ENCODE assay signal across 8 mouse cellular contexts in genomic region chr6:134981231-134982062, GRCm38 (mm10). TPM values are rescaled to one million over a fixed set of nuclear protein-coding genes. Genes with fewer than 3 reads are reported as not detected.
A peak's percentile ranks its signal among the peaks of the same experiment; 100 is the strongest.
DNase-seq lines count a peak whose midpoint lies in the region; ATAC-seq and TF ChIP-seq lines count a peak whose summit lies in the region.

TSS of gene Apold1 (plus strand) at chr6:134981718.

- no peak for TF ChIP-seq EP300 in liver, embryonic 14.5 days (IDR thresholded peaks at IDR 0.05; ENCODE audit: low read depth)

- no peaks in the 10 kb centered on the region for H3K27me3 ChIP-seq in liver, embryonic 14.5 days (ENCODE audit: control insufficient read depth, insufficient read depth, low read length)
- no peaks in the 10 kb centered on the region for H3K27me3 ChIP-seq in neural tube, embryonic 12.5 days (replicated peaks)

- no peak within 1 kb of the TSS for H3K9ac ChIP-seq in liver, embryonic 14.5 days (replicated peaks)
- no peak within 1 kb of the TSS for H3K9ac ChIP-seq in neural tube, embryonic 12.5 days

- peak; percentile 32 for DNase-seq in spleen, adult 12 weeks (ENCODE audit: low spot score)
- DNase-seq in spleen, postnatal 14 days (ENCODE audit: low spot score in 2 of 2), result no peak
- DNase-seq in gastrocnemius, postnatal 14 days, result peak; percentile 23
- peak in 2 of 3 experiments; percentile 50 to 59 for DNase-seq in liver, embryonic 14.5 days (ENCODE audit: low read depth in 3 of 3, low spot score in 3 of 3)
- no peak for DNase-seq in right cerebral cortex, postnatal 4 days
- no peak for DNase-seq in left cerebral cortex, adult 18-20 months (ENCODE audit: low spot score in 2 of 2)

- intact Hi-C loops in gastrocnemius, postnatal 14 days (cut with DNase I; ENCODE audit: low total_unique reads), result no loop called here

- no peaks in the 10 kb centered on the region for H3K36me3 ChIP-seq in liver, embryonic 14.5 days (replicated peaks; ENCODE audit: control insufficient read depth, insufficient read depth, low read depth)
- no peaks in the 10 kb centered on the region for H3K36me3 ChIP-seq in neural tube, embryonic 12.5 days

- WGBS in liver, embryonic 14.5 days (ENCODE audit: insufficient replicate concordance), result 41% methylated on average over 22 of the region's 22 CpGs
- 37% methylated on average over 22 of the region's 22 CpGs for WGBS in neural tube, embryonic 12.5 days

- H3K9me3 ChIP-seq in liver, embryonic 14.5 days (ENCODE audit: control insufficient read depth, low read length), result no peaks in the 10 kb centered on the region
- no peaks in the 10 kb centered on the region for H3K9me3 ChIP-seq in neural tube, embryonic 12.5 days

- H3K4me1 ChIP-seq in liver, embryonic 14.5 days (replicated peaks; ENCODE audit: control insufficient read depth in 2 of 2, insufficient read depth in 2 of 2, low read length in 1 of 2), result peaks cover 36 to 40% of the 10 kb centered on the region in 2 experiments
- peaks cover 15% of the 10 kb centered on the region for H3K4me1 ChIP-seq in neural tube, embryonic 12.5 days

- peak within 1 kb of the TSS; percentile 38 for H3K4me2 ChIP-seq in liver, embryonic 14.5 days (ENCODE audit: low read depth)
- peak within 1 kb of the TSS; percentile 45 for H3K4me2 ChIP-seq in neural tube, embryonic 12.5 days (replicated peaks)

- no peak within 1 kb of the TSS for H3K4me3 ChIP-seq in liver, embryonic 14.5 days (ENCODE audit: insufficient read depth in 1 of 2, low read depth in 2 of 2, low read length in 2 of 2)
- H3K4me3 ChIP-seq in neural tube, embryonic 12.5 days, result no peak within 1 kb of the TSS

- no peak for TF ChIP-seq CTCF in liver, embryonic 14.5 days (IDR thresholded peaks at IDR 0.05; ENCODE audit: low read depth)

- no peak within 1 kb of the TSS for H3K27ac ChIP-seq in liver, embryonic 14.5 days
- no peak within 1 kb of the TSS for H3K27ac ChIP-seq in neural tube, embryonic 12.5 days

- ATAC-seq in inflammation-experienced regulatory T-cells, adult 6 months, result peak; percentile 81
- no peak for ATAC-seq in liver, embryonic 14.5 days (ENCODE audit: insufficient read depth)
- no peak for ATAC-seq in neural tube, embryonic 12.5 days (ENCODE audit: low FRiP score, low read depth)

RNA-seq across cellular contexts. Expression of gene Apold1, which starts in this region (rescaled TPM):
- 1 to 10 TPM; 2.7 to 2.8 TPM for total RNA-seq in gastrocnemius, postnatal 14 days (2021)
- polyA plus RNA-seq in inflammation-experienced regulatory T-cells, adult 6 months (2017; shearing (Covaris generic)), result under 1 TPM in 2 of 3 experiments, not detected in 1; 0.09 to 0.33 TPM
- polyA plus RNA-seq in liver, embryonic 14.5 days (2012; rRNA removed), result 0.78 and 0.95 TPM in 2 replicates
- polyA plus RNA-seq in liver, embryonic 14.5 days (2014; fragmentation: Nextera tagmentation; extraction: Ambion mirVana), result 1.6 and 2.2 TPM in 2 replicates
- 4.7 and 4.9 TPM in 2 replicates for polyA plus RNA-seq in neural tube, embryonic 12.5 days (2016; fragmentation: Nextera tagmentation; extraction: Ambion mirVana)
- total RNA-seq in left cerebral cortex, adult 18-20 months (2021), result 1 to 10 TPM; 4.6 to 4.8 TPM

Comparison
In these comparisons a context has a peak if more than half of its experiments do, and no peak if none do; other contexts are left out.
1. DNase-seq: peak in spleen, adult 12 weeks (single experiment), gastrocnemius, postnatal 14 days (single experiment) and liver, embryonic 14.5 days (2 of 3); none in spleen, postnatal 14 days (0 of 2), right cerebral cortex, postnatal 4 days (single experiment) and left cerebral cortex, adult 18-20 months (0 of 2).
2. Peak in ATAC-seq in inflammation-experienced regulatory T-cells, adult 6 months; RNA of the gene not detected or under 1 TPM.